Mouse (Mus musculus) lung, postnatal 14 days (tissue): ENCODE measurements around the gene Prrx1.
A peak's percentile ranks its signal among the peaks of the same experiment; 100 is the strongest.

Experiments used
- DNase-seq: peaks from one replicate; pipeline ENCODE4 v3.0.0; 2021

Prrx1 gene

DNA sequence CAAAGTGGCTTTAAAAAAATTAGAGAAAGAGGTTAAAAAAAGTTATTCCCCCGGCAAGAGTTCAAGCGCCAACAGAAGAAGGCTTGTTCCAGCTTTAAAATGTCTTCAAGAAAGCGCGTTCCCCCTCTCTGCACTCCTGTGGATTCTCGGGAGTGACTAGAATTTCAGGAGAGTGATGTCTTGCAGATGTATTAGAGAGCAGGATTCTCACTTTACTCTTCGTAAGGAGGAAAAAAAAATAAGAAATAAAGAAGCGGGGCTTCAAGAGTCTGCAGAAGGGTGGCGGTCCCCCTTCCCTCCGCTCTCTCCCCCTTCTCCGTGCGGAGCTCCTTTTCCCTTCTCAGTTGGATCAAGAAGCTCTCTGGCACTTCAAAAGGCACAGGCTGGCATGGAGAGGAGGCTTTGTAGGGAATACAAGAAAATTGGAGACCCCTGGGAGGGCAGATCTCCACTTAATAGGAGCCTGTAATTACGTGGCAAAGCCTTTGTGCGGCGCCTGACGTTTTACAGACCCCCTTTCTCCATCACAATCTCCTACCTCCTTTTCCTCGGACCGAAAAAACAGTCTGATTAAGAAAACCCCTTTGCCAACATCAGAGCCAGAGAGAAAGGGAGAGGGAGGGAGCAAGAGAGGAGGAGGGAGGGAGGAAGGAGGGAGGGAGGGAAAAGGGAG is at the start of gene Prrx1:
TSS of gene Prrx1 (minus strand) at position 610 of the 673 bp plus-strand sequence.
- no peak for DNase-seq

DNA sequence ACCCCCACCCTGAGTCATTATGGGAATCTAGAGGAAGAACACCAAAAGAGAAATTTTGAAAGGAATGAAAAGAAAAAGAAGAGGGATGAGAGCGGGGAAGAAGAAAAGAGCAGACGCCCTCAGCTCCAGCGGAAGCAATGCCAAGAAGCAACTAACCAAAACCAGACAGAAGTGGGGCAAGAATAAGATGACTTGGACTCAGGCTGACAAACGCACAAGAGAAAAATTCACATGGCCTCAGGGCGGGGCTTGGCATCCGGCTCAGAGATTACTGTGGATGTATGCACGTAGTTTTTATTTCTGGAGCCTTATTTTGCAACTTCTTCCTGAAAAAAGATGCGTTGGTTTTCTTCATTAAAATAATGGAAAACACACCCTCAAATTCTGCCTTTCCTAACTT is 48.7 kb upstream of the Prrx1 start:
- DNase-seq = no peak

DNA sequence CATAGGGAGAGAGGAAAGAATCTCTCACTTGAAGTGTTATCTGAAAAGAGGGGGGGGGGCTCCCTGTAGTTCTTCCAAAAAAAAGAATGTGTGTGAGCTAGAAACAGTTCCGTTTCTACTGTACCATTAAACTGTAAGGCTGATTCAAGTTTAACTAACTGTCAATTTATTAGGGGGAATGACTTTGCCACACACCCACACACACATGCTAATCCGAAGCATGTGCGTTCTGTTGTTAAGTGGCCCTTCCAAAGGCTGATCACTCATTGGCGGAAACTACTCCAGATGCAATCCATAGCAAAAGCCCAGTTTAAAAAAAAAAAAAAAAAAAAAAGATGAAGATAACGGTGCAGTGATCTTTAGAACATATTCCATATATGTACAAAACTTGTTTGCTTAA is 47.9 kb upstream of the Prrx1 start:
- DNase-seq = no peak

DNA sequence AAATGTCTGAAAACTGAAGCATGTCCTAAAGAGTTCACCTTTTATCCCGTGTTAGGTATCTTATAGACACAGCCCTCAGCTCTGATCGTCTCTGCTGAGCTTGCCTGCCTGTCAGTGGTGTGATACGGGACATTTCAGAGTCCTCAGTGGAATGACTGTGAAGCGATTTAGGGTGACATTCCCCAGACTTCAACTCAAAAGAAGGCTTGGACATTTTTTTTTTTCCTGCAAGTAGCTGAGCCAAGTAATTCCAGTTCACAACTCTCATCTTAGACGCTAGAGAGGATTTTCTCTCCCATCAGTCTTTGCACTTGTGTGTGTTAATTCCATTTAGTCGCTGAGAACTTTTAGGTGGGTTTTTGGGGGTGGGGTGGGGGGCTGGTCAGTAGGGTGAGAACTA is 47.3 kb upstream of the Prrx1 start:
- no peak for DNase-seq

DNA sequence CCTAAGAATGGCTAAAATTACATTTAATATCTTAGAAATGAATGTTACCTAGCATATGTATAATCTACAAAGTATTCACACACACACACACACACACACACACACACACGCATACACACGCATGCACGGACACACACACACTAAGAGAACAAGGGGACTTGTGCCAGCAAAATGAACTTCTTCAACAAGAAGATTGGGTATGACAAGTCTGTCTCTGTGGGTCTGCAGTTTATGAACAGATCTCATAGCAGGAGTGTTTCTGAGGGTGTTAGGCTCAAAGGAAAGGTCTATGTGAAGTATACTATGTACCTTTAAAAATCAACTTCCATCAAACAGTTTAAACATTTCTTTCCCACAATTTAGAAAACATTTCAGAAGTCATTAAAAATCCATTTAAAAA is 46.0 kb upstream of the Prrx1 start:
- DNase-seq = no peak

DNA sequence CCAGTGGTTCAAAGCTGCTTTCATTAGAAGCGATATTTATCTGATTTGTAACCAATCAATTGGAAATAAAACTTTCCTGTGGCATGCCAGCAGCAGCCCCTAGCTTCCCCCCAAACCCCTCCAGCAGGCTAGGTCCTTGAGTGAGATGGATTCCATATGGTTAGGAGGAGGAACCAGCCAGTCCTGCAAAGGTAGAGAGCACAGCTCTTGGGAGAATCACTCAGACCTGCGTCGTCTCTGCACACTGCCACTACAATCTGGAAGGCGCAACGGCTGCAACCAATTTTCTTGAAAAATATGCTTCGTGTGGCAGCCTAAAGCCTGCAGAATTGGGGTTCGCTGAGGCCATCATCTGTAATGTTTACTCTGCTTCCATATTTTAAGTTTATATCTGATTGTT is 44.7 kb upstream of the Prrx1 start:
- no peak for DNase-seq

DNA sequence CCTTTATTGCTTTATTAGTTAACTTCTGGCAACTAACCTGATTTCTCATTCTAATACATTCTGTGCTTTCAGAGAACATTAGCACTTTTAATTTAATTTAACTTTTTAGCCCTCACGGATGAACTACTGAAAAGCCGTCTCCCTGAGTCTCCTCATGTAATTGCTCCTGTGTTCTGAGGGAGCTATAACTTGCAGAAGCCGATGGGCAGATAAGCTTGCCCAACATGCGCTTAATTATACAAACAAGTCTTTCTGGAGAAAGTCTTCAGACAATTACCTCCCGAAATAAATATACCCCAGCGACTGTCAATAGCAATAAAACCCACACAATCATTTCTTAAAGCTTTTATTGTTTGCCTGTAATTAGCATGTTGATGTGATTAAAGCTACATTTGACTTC is 44.2 kb upstream of the Prrx1 start:
- DNase-seq = no peak

DNA sequence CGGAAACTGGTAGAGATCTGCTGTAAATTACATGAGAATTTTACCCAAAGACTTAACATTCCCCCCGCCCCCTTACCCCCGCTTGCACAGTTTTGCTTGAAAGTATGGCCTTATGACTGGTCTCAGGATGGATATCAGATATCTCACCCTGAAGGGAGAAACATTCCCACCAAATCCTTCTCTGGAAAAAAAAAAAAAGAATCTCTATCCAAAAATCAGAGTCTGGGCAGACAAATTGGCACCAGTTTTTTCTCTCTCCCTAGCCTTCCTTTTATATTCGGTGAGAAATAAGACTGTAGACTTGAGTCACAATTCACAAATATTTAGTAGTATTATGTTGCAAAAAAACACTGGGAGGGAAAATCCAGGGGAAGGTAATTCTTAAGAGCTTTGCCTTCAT is 42.7 kb upstream of the Prrx1 start:
- DNase-seq = no peak

DNA sequence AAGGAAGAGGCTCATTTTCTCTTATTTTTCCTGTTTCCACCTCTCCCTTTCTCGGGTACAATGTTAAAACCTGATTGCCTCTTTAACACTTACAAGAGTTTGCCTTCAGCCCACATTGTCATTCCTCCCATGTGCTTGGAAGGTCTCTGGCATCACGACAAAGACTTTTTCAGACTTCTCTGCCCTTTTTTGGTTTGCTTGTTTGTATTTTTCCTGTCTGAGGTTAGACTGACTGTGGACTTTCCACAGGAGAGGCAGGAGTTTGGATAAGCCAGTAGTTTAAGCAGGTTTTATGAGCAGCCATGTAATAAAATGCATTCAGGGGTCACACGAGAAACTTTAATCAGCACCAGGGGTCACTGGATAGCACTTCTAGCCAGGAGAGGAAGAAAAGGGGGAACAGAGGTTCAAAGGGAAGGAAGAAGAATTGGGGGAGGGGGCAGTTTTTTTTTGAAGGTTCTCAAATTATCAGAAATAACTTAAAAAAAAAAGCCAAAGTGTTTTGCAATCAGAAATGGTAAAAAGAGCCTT is 42.2 kb upstream of the Prrx1 start:
- DNase-seq = no peak

DNA sequence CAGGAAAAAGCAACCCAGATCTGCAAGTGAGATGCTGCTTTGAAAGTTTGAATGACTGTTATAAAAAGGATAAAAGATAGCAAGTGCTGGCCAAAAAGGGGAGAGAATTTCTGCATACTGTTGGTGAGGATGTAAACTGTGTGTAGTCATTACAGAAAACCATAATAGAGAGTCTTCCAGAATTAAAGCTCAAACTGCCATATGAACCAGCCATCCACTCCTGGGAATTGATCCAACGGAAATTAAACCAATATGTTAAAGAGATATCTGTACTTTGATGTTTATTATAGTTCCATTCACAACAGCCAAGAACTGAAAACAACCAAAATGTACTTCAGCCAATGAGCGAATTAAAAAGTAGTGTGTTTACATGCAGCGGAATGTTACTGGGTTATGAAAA is 37.5 kb upstream of the Prrx1 start:
- no peak for DNase-seq

DNA sequence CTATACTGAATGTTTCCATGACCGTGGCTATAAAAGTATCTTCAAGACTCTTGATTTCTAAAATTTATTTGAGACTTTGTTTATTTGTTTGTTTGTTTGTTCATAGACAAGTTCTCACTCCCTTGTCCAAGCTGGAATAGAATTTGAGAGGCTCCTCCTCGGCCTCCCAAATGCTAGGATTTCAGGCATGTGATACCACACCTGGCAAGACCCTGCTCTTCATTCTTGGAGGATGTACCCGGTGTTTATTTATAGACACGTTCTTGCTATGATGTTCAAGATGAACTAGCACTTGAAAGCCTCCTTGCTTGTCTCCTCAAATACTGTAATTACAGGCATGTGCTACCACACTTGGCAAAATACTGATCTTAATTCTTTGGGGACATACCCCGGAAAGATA is 32.0 kb upstream of the Prrx1 start:
- no peak for DNase-seq

DNA sequence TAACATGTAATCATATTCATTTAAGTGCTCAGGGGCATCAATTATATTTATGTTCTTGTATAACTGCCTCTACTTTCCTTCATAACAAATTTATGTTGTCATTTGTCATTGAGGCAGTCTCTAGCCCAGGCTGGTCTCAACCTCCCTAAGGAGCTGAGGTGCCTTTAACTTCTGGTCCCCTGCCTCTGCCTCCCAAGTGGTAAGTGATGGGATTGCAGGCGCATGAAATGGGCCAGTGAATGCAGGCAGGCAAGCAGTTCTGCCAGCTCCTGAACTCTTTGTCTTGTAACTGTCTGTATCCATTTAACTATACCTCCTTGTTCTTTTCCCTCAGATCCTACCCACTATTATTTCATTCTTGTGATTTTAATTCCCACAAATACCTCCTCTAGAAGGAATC is 31.4 kb upstream of the Prrx1 start:
- DNase-seq = no peak

DNA sequence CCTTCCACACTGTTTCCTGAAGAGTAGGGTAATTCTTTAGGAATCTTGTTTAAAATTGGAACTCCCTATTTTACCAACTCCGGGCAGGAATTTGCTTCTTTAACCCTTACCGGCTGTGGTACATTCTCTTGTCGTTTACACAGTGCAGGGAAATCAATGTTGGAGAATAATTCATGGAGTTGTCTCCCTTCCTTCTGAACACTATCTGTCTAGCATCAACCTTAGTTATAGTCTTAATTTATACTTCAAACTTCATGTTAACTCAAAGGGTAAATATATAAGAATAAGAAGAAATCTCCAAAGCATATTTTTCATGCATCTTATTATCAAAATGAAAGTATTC is 25.7 kb upstream of the Prrx1 start:
- no peak for DNase-seq

DNA sequence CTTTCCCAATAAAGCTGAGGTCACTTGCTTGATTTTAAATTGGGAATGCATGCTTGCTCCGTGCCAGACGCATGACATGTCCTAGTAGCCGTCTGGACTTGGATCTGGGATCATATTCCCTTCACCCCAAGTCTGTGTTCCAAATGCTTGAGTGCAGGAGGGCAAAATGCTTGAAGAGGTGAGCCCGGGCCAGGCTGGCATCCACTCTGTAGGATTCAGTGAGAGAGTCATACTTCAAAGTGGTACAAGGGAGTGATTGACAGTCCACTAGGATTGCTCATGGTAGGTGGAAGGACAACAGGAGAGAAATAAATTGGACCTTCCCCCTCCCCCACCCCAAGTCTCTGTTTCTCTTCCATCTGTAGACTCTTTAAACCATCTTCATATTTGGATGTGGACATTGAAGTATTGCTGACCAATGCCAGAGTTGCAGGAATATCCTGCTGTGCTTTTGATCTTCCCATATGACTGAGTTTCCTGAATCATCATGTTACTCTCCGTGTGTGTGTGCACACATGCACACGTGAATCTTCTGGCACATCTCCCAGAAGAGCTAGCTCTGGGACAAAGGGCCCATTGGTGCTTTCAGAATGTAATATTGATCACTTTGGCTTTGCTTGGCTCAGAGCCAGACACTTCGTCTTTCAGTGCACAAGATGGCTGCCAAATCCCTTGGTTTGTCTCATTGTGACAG is 25.2 kb upstream of the Prrx1 start:
- DNase-seq = no peak

DNA sequence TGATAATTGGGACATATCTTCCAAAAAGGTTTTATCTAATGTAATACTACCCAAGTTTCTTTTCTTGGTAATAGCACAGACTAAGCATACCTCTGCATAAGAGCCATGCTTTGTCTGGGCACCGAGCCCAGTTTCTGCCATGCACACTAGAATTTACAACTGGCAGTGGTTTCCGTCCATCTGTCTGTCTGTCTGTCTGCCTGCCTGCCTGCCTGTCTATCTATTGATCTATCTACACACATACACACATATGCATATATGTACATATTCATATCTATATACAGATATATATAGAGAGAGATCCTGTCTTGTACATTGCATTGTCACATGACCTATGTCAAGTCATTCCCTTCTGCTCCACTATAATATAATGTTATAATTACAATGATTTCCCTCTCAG is 24.3 kb upstream of the Prrx1 start:
- DNase-seq = no peak

DNA sequence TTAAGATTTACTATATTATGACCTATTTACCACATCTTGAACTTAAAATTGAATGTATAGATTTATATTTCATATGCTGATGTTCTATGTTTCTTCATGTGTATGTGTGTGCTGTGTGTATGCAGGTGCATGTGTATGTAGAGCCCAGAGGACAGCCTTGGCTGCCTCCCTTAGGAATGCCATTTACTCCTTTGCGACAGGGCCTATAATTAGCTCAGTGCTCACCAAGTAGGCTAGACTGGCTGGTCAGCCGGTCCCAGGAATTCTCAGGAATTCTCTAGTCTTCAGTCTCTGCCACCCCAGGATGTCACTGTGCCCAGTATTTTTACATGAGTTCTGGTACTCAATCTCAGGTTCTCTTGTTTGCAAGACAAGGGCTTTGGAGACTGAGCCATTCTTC is 13.8 kb upstream of the Prrx1 start:
- no peak for DNase-seq

DNA sequence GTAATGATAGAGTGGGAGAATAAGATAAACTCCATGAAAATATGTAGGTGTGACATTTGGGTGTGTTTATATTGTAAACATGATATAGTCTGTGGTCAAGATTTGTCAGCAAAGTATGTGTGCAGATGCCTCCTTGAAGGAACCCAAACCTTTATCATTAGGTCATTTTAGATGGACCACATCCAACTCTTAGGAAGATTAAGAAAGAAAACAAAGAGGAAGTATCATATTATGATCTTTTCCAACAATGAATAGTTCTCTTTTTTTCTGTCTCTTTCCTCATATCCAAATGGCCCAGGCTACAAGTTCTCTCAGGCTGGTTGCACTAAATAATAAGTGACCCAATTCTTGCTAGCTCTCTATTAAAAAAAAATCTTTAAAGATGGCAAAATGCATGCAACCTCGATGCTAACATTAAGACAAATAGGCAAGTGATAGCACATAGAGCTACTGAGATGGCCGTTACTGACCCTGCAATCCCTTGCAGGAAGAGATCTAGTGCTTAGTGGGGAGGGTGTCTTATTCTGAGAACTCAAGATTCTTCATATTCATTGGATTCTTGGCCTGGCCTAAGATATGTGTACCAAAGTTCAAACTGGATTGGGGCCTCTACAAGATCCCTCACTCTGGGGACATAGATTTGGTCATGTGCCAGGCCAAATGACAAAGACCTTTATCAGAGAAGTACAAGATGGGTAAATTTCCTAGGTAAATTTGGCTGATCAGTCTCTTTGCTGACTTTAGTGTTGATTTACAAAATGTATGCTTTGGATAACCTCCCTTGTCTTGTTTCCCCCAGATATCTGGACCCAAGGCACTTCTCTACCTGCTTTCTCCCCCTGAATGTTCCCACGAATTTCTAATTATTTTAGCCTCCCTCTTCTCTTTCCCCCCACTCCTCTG is 6.4 kb upstream of the Prrx1 start:
- no peak for DNase-seq

DNA sequence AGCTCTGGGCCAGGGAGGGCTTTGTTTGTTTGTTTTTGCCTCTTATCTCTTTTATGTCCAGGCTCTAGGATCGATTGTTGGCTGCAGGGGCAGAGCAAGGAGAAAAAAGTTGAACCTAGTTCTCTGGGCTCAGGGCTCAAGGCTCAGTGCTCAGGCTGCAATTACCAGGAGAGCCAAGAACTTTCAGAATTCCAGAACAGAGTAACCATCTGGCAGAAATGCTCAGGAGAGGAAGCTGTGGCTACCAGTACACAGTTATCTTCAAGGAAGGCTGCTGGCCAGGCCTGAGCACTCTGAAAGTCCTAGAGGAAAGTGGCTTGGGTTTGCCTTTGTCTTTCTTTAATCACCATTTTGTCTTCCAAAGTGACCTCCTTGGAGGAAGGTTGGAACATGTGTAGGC is 3.4 kb upstream of the Prrx1 start:
- no peak for DNase-seq

DNA sequence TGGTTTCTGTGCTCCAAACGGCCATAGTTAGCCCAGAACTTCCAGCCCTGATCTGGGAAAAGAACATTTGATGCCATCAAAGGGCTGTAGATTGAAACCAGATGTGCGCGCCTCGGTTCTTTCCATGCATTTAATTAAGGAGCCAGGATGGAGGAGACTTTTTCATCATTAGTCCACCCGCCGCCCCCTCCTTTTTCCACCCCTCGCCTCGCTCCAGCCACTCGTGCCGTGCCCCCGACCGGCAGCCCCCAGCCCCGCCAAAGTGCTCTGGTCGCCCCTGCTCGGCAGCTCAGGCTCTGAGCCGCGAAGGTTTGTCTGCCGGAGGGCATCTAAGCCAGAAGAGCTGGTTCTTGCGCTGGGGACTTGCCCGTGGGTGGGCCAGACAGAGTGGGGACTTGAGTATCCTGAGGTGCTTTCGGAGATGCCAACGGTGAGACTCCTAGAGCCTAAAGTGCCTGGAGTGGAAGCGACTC is 1.4 kb upstream of the Prrx1 start:
- DNase-seq = no peak

DNA sequence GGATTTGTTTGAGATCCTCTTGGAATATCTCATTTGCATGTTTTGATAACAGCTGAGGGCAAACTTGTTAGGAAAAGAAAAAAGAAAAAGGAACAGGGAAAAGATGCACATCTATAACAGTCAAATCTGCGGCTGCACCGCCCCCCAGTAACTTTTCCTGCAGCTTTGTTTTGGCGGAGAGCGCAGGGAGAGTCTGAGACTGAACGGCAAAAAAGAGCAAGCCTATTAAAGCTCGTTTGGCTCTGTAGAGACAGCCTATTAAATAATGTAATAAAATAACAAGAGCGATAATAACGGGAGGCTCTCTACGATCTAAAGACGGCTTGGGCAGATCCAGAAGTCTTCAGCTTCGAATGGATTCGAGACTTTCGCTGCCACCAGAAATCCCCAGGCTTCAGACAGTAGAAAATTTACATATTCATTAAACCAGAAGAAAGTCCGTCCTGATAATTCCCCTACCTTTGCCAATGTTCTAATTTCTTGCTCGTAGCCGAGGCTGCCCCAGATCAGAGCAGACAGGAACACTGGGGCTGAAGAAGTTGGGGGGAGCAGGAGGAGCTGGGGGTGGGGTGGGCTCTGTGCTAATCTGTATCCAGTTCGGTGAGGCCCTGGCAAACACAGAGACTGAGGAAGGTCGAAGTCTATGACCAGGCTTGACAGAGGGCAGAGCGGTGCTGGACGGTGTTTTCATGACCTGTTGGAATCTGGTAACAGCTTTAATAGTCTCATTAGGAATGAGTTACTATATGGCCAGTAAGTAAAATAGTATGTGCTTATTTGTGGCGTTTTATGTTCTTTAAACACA is 613 bp upstream of the Prrx1 start:
- no peak for DNase-seq

DNA sequence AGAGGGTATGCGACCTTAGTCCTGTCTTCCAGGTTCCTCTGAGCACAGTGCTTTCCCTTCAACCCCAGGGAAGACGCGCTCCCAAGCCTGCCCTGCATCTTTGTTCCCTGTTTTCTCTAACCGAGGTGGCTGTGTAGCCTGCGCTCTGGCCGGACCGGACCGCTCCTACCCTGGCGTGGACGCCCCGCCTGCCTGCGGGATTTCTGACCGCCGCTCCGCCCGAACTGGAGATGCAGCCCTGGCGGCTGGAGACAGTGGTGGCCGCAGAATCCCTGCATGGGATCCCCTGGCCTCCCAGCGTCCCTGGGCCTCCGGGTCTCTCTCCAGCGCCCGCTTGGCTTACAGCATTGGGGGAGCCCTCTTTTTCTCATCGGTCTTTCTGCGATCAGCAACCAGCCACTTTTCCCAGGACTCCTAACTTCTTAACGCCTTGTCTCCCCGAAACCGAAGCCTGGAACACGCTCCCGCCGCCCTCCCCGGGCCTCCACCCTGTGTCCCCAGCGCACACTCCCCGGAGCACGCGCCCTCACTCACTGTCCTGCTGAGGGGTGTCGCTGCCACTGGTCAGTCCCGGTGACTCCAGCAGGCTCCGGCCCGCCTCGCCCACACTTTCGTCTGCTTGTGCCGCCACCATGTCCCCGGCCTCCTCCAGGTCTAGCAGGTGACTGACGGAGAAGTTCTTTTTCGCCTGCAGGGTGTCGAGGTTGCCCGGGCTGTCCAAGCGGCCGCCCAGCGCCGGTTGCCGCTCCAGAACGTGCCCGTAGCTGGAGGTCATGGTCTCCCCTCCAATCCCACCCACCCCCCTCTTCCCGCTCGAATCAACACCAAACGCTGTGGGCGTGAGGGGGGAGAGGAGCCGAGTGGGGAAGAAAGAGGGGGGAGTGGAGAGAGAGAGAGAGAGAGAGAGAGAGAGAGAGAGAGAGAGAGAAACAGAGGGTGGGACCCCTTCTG is 1.4 kb downstream of the Prrx1 start:
- peak; percentile 42 for DNase-seq
